Mouse (Mus musculus): Measurements from ENCODE around the gene Mipep. TPM values are rescaled to one million over a fixed set of nuclear protein-coding genes. Genes with fewer than 3 reads are reported as not detected.

Gene Mipep
- polyA plus RNA-seq, 1 experiment from 2014 or later: 24.9 TPM

GRCm38 (mm10) chr14:60745201-60745600 lies 39.2 kb upstream of the Mipep start:
- Histone ChIP-seq H3K27me3 (ENCODE audit: insufficient read depth, poor library complexity, severe bottlenecking) (no peaks in the 10 kb centered on the region), H3K36me3 (peaks cover 49% of the 10 kb centered on the region), H3K4me1 (peaks cover 47% of the 10 kb centered on the region), H3K4me3 (no peak overlapping the region), H3K9me3 (no peaks in the 10 kb centered on the region), H3K27ac (no peak overlapping the region)
- DNase-seq (ENCODE audit: low spot score): no peak
- WGBS: 69% methylated on average over 6 of the region's 6 CpGs

DNA sequence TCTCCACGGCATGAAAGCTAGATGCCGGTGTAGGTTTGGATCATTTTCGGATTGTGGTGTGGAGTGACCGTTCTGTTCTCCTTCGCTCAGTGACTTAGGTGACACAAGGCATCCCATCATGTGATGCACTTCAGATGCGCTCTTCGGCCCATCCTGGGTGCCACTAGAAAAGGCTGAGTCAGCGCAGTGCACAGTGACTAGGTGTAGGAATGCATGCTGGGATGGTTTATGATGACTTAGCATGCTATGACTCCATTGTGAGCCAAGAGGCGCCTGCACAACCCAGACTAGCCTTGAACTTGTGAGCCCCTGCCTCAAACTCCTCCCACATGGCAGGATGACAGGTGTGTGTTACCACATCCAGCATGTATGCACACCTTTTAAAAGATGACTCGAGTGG lies 38.2 kb upstream of the Mipep start:
- H3K9me3 ChIP-seq: no peaks in the 10 kb centered on the region
- peaks cover 38% of the 10 kb centered on the region for H3K4me1 ChIP-seq
- 92% methylated on average over 10 of the region's 10 CpGs for WGBS
- no peak for DNase-seq (ENCODE audit: low spot score)
- peaks cover 59% of the 10 kb centered on the region for H3K36me3 ChIP-seq
- H3K4me3 ChIP-seq: no peak overlapping the region
- no peaks in the 10 kb centered on the region for H3K27me3 ChIP-seq (ENCODE audit: insufficient read depth, poor library complexity, severe bottlenecking)
- no peak overlapping the region for H3K27ac ChIP-seq

DNA sequence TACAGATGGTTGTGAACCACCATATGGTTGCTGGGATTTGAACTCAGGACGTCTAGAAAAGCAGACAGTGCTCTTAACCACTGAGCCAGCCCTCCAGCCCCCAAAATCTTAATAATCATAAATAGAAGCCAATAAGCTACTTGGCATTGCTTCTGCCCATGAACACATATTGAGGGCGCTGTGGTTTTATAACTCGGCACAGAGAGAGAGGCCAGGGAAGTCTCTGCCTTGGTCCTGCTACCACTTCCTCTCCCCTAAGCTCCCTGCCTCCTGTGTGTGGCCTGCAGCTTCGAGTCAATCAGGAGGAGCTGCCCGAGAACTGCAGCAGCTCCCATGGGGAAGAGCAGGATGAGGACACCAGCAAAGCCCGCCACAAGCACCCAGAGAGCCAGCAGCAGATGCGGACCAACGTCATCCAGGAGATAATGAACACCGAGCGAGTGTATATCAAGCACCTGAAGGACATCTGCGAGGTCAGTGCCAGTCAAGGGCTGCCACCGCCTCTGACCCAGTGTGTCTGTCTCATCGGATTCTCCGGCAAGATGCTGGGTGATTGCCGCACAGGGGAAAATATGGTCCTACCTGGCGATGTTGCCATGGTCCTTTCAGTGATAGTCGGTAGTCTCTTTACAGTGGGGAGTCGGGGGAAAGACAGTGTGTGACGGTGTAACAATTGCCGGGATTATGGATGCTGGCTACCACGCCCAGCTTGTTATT lies 37.1 kb upstream of the Mipep start:
- H3K27ac ChIP-seq: no peak overlapping the region
- H3K4me3 ChIP-seq: no peak overlapping the region
- no peaks in the 10 kb centered on the region for H3K9me3 ChIP-seq
- peaks cover 31% of the 10 kb centered on the region for H3K4me1 ChIP-seq
- no peak for DNase-seq (ENCODE audit: low spot score)
- WGBS: 90% methylated on average over 21 of the region's 21 CpGs
- H3K27me3 ChIP-seq (ENCODE audit: insufficient read depth, poor library complexity, severe bottlenecking): no peaks in the 10 kb centered on the region
- peaks cover 68% of the 10 kb centered on the region for H3K36me3 ChIP-seq

DNA sequence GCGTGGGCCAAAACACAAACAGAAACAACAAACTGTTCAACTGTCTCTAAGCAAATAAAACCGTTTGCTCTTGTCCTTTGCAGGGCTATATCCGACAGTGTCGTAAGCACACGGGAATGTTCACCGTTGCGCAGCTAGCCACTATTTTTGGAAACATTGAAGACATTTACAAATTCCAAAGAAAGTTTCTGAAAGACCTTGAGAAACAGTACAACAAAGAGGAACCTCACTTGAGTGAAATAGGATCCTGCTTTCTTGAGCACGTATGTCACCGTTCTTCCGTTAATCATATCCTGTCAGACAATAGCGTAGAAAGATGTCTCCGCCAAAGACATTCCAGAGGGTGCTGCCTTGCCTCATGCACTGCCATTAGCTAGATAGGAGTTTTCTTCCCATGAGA lies 34.5 kb upstream of the Mipep start:
- Histone ChIP-seq H3K4me1 (peaks cover 10% of the 10 kb centered on the region; the same call in 1 of the 2 replicates), H3K27me3 (ENCODE audit: insufficient read depth, poor library complexity, severe bottlenecking) (no peaks in the 10 kb centered on the region), H3K27ac (0 out of 2 replicates have a peak overlapping the region, but pooled peaks have one; percentile 39), H3K36me3 (peaks cover 87% of the 10 kb centered on the region), H3K4me3 (no peak overlapping the region), H3K9me3 (no peaks in the 10 kb centered on the region)
- DNase-seq (ENCODE audit: low spot score): no peak
- 66% methylated on average over 12 of the region's 12 CpGs for WGBS

GRCm38 (mm10) chr14:60751581-60751980 lies 32.8 kb upstream of the Mipep start:
- Histone ChIP-seq H3K4me1 (peaks cover 4% of the 10 kb centered on the region; the same call in 1 of the 2 replicates), H3K27ac (no peak overlapping the region), H3K36me3 (peaks cover 94% of the 10 kb centered on the region), H3K4me3 (no peak overlapping the region), H3K9me3 (no peaks in the 10 kb centered on the region), H3K27me3 (ENCODE audit: insufficient read depth, poor library complexity, severe bottlenecking) (no peaks in the 10 kb centered on the region)
- 86% methylated on average over 16 of the region's 16 CpGs for WGBS
- no peak for DNase-seq (ENCODE audit: low spot score)

GRCm38 (mm10) chr14:60752892-60753800 lies 31.2 kb upstream of the Mipep start:
- H3K36me3 ChIP-seq: peaks cover 93% of the 10 kb centered on the region
- no peaks in the 10 kb centered on the region for H3K27me3 ChIP-seq (ENCODE audit: insufficient read depth, poor library complexity, severe bottlenecking)
- no peak overlapping the region for H3K27ac ChIP-seq
- WGBS: 87% methylated on average over 14 of the region's 14 CpGs
- DNase-seq (ENCODE audit: low spot score): no peak
- no peaks in the 10 kb centered on the region for H3K9me3 ChIP-seq
- peaks cover 4% of the 10 kb centered on the region; the same call in 1 of the 2 replicates for H3K4me1 ChIP-seq
- no peak overlapping the region for H3K4me3 ChIP-seq

GRCm38 (mm10) chr14:60753801-60754126 lies 30.6 kb upstream of the Mipep start:
- H3K4me3 ChIP-seq: no peak overlapping the region
- H3K36me3 ChIP-seq: peaks cover 93% of the 10 kb centered on the region
- no peak overlapping the region for H3K27ac ChIP-seq
- WGBS: 95% methylated on average over 10 of the region's 10 CpGs
- no peaks in the 10 kb centered on the region for H3K27me3 ChIP-seq (ENCODE audit: insufficient read depth, poor library complexity, severe bottlenecking)
- H3K4me1 ChIP-seq: peaks cover 4% of the 10 kb centered on the region; the same call in 1 of the 2 replicates
- no peak for DNase-seq (ENCODE audit: low spot score)
- H3K9me3 ChIP-seq: no peaks in the 10 kb centered on the region

- Histone ChIP-seq H3K36me3 (peaks cover 94% of the 10 kb centered on the region), H3K4me1 (peaks cover 4% of the 10 kb centered on the region; the same call in 1 of the 2 replicates), H3K9me3 (no peaks in the 10 kb centered on the region), H3K27ac (no peak overlapping the region), H3K4me3 (no peak overlapping the region), H3K27me3 (ENCODE audit: insufficient read depth, poor library complexity, severe bottlenecking) (no peaks in the 10 kb centered on the region)
- no peak for DNase-seq (ENCODE audit: low spot score)
- WGBS: 97% methylated on average over 5 of the region's 5 CpGs
Measured at GRCm38 (mm10) chr14:60754656-60755055, 29.7 kb upstream of the Mipep start.

GRCm38 (mm10) chr14:60756271-60756670 lies 28.1 kb upstream of the Mipep start:
- H3K4me1 ChIP-seq: peaks cover 4% of the 10 kb centered on the region; the same call in 1 of the 2 replicates
- no peaks in the 10 kb centered on the region for H3K9me3 ChIP-seq
- 91% methylated on average over 15 of the region's 15 CpGs for WGBS
- H3K4me3 ChIP-seq: no peak overlapping the region
- no peaks in the 10 kb centered on the region for H3K27me3 ChIP-seq (ENCODE audit: insufficient read depth, poor library complexity, severe bottlenecking)
- no peak for DNase-seq (ENCODE audit: low spot score)
- no peak overlapping the region for H3K27ac ChIP-seq
- H3K36me3 ChIP-seq: peaks cover 94% of the 10 kb centered on the region

DNA sequence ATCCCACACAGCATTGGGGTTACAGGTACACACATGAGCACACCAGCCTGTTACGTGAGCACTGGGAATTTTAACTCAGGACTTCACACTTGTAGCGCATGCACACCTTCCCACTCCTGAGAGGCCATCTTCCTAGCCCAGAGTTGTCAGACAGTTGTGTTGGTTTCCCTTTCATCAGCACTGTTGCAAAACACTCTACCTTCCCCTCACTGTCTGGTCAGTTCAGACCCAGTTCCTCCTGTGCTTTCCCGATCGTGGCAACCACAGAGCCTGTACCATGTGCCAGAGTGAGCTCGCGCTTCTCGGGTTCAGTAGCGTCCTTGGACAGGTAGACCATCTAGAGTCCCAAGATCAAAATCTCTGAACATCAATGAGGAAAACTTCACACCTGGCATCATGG lies 27.1 kb upstream of the Mipep start:
- H3K4me1 ChIP-seq: 0 out of 2 replicates have a peak, but pooled peaks cover 5% of the 10 kb centered on the region
- no peak for DNase-seq (ENCODE audit: low spot score)
- H3K36me3 ChIP-seq: peaks cover 96% of the 10 kb centered on the region
- 95% methylated on average over 8 of the region's 8 CpGs for WGBS
- no peak overlapping the region for H3K27ac ChIP-seq
- no peaks in the 10 kb centered on the region for H3K27me3 ChIP-seq (ENCODE audit: insufficient read depth, poor library complexity, severe bottlenecking)
- no peak overlapping the region for H3K4me3 ChIP-seq
- no peaks in the 10 kb centered on the region for H3K9me3 ChIP-seq

DNA sequence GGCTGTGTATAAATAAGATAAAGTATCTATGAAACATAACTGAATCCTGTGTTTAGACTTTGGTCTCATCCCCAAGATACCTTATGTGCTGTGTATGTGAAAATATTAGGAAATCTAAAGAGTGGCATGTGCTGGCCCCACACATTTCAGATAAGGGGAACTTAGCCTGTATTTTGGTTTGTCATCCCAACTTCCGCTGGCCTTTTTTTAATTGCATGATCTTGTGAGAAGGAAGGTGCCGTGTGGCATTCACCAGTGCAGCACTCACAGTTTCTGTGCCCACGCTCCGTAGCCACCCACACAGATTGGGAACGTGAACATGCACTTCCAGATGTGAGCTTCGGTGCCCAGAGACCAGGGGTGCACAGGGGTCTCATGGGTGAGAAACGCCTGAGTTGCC lies 26.7 kb upstream of the Mipep start:
- no peaks in the 10 kb centered on the region for H3K27me3 ChIP-seq (ENCODE audit: insufficient read depth, poor library complexity, severe bottlenecking)
- no peak overlapping the region for H3K4me3 ChIP-seq
- no peak overlapping the region for H3K27ac ChIP-seq
- WGBS: 93% methylated on average over 7 of the region's 7 CpGs
- H3K9me3 ChIP-seq: no peaks in the 10 kb centered on the region
- H3K36me3 ChIP-seq: peaks cover 99% of the 10 kb centered on the region
- no peak for DNase-seq (ENCODE audit: low spot score)
- H3K4me1 ChIP-seq: 0 out of 2 replicates have a peak, but pooled peaks cover 6% of the 10 kb centered on the region

GRCm38 (mm10) chr14:60759097-60759496 lies 25.3 kb upstream of the Mipep start:
- Histone ChIP-seq H3K4me1 (0 out of 2 replicates have a peak, but pooled peaks cover 6% of the 10 kb centered on the region), H3K36me3 (peaks cover 89% of the 10 kb centered on the region), H3K27me3 (ENCODE audit: insufficient read depth, poor library complexity, severe bottlenecking) (no peaks in the 10 kb centered on the region), H3K27ac (no peak overlapping the region), H3K9me3 (no peaks in the 10 kb centered on the region), H3K4me3 (no peak overlapping the region)
- 90% methylated on average over 8 of the region's 8 CpGs for WGBS
- DNase-seq (ENCODE audit: low spot score): no peak

- H3K9me3 ChIP-seq: no peaks in the 10 kb centered on the region
- no peak overlapping the region for H3K4me3 ChIP-seq
- 79% methylated on average over 10 of the region's 10 CpGs for WGBS
- H3K27ac ChIP-seq: no peak overlapping the region
- H3K4me1 ChIP-seq: peaks cover 32% of the 10 kb centered on the region
- no peaks in the 10 kb centered on the region for H3K27me3 ChIP-seq (ENCODE audit: insufficient read depth, poor library complexity, severe bottlenecking)
- DNase-seq (ENCODE audit: low spot score): no peak
- peaks cover 62% of the 10 kb centered on the region for H3K36me3 ChIP-seq
Measured at GRCm38 (mm10) chr14:60761801-60762200, 22.6 kb upstream of the Mipep start.
